Comparison of ENCODE assay signal across 31 mouse cellular contexts in genomic region chr14:51144451-51144850, GRCm38 (mm10). TPM values are rescaled to one million over a fixed set of nuclear protein-coding genes. Genes with fewer than 3 reads are reported as not detected.
DNase-seq lines count a peak whose midpoint lies in the region; ATAC-seq and TF ChIP-seq lines count a peak whose summit lies in the region.
"Had no signal": no experiment of that assay in that cellular context is flagged by ENCODE, and none has a peak within 500 bp of the region (broad histone marks: within the 10 kb centered on the region; RNA-seq: fewer than 3 reads in every experiment).

No protein-coding gene starts in this region.

- 87% methylated on average over 4 of the region's 4 CpGs for WGBS in liver, embryonic 13.5 days (ENCODE audit: insufficient replicate concordance)
- 85% methylated on average over 4 of the region's 4 CpGs for WGBS in liver, embryonic 15.5 days (ENCODE audit: insufficient replicate concordance)
- WGBS in thymus, adult 2 months, result 98% methylated on average over 4 of the region's 4 CpGs

- peak overlapping the region; percentile 60 for H3K9ac ChIP-seq in liver, embryonic 13.5 days
- H3K9ac ChIP-seq in liver, embryonic 15.5 days, result 0 out of 2 replicates have a peak overlapping the region, but pooled peaks have one; percentile 1
- H3K9ac ChIP-seq: embryonic facial prominence, embryonic 13.5 days; forebrain, embryonic 12.5 days; forebrain, embryonic 15.5 days; heart, embryonic 12.5 days; heart, embryonic 15.5 days; hindbrain, embryonic 13.5 days had no signal

- H3K4me3 ChIP-seq in layer of hippocampus, adult 2 months, result no peak overlapping the region
- H3K4me3 ChIP-seq in liver, embryonic 13.5 days (replicated peaks), result no peak overlapping the region
- H3K4me3 ChIP-seq in liver, embryonic 15.5 days (replicated peaks), result no peak overlapping the region
- H3K4me3 ChIP-seq in thymus, adult 2 months (ENCODE audit: control insufficient read depth, insufficient read depth, low read length), result no peak overlapping the region
- H3K4me3 ChIP-seq: embryonic facial prominence, embryonic 10.5 days; embryonic facial prominence, embryonic 13.5 days; forebrain, embryonic 12.5 days; forebrain, embryonic 15.5 days; heart, embryonic 12.5 days; heart, embryonic 15.5 days; hindbrain, embryonic 10.5 days; hindbrain, embryonic 13.5 days had no signal

- no peaks in the 10 kb centered on the region for H3K27me3 ChIP-seq in liver, embryonic 13.5 days
- no peaks in the 10 kb centered on the region for H3K27me3 ChIP-seq in liver, embryonic 15.5 days
- H3K27me3 ChIP-seq in thymus, adult 2 months (ENCODE audit: control insufficient read depth, insufficient read depth, low read length), result no peaks in the 10 kb centered on the region
- H3K27me3 ChIP-seq: embryonic facial prominence, embryonic 13.5 days; forebrain, embryonic 12.5 days; forebrain, embryonic 15.5 days; heart, embryonic 12.5 days; heart, embryonic 15.5 days; hindbrain, embryonic 13.5 days had no signal

- H3K4me1 ChIP-seq in liver, embryonic 13.5 days (replicated peaks), result peaks cover 95% of the 10 kb centered on the region
- peaks cover 95% of the 10 kb centered on the region for H3K4me1 ChIP-seq in liver, embryonic 15.5 days (replicated peaks)
- H3K4me1 ChIP-seq in thymus, adult 2 months (replicated peaks; ENCODE audit: control insufficient read depth, insufficient read depth, low read length), result no peaks in the 10 kb centered on the region
- H3K4me1 ChIP-seq: embryonic facial prominence, embryonic 13.5 days; forebrain, embryonic 15.5 days; hindbrain, embryonic 13.5 days had no signal

- no peaks in the 10 kb centered on the region for H3K36me3 ChIP-seq in liver, embryonic 13.5 days
- H3K36me3 ChIP-seq in liver, embryonic 15.5 days (replicated peaks), result no peaks in the 10 kb centered on the region
- H3K36me3 ChIP-seq in thymus, adult 2 months (ENCODE audit: control insufficient read depth, insufficient read depth, low read length), result no peaks in the 10 kb centered on the region
- H3K36me3 ChIP-seq: embryonic facial prominence, embryonic 10.5 days; embryonic facial prominence, embryonic 13.5 days; forebrain, embryonic 12.5 days; forebrain, embryonic 15.5 days; heart, embryonic 12.5 days; heart, embryonic 15.5 days; hindbrain, embryonic 10.5 days; hindbrain, embryonic 13.5 days had no signal

- H3K27ac ChIP-seq in layer of hippocampus, adult 2 months, result peak overlapping the region; percentile 73; the same call in 1 of the 2 replicates
- peak overlapping the region; percentile 93 for H3K27ac ChIP-seq in liver, embryonic 13.5 days
- peak overlapping the region; percentile 89 for H3K27ac ChIP-seq in liver, embryonic 15.5 days (replicated peaks)
- H3K27ac ChIP-seq in thymus, adult 2 months (ENCODE audit: control insufficient read depth, insufficient read depth, low read length), result no peak overlapping the region
- H3K27ac ChIP-seq: embryonic facial prominence, embryonic 10.5 days; embryonic facial prominence, embryonic 13.5 days; forebrain, embryonic 12.5 days; forebrain, embryonic 15.5 days; hindbrain, embryonic 10.5 days; hindbrain, embryonic 13.5 days had no signal

- no peaks in the 10 kb centered on the region for H3K9me3 ChIP-seq in liver, embryonic 13.5 days (replicated peaks)
- H3K9me3 ChIP-seq in liver, embryonic 15.5 days (replicated peaks), result no peaks in the 10 kb centered on the region
- H3K9me3 ChIP-seq: embryonic facial prominence, embryonic 10.5 days; embryonic facial prominence, embryonic 13.5 days; forebrain, embryonic 12.5 days; forebrain, embryonic 15.5 days; heart, embryonic 12.5 days; heart, embryonic 15.5 days; hindbrain, embryonic 10.5 days; hindbrain, embryonic 13.5 days had no signal

- peak overlapping the region; percentile 44 for H3K4me2 ChIP-seq in liver, embryonic 13.5 days
- H3K4me2 ChIP-seq in liver, embryonic 15.5 days, result peak overlapping the region; percentile 46
- H3K4me2 ChIP-seq: embryonic facial prominence, embryonic 13.5 days; forebrain, embryonic 12.5 days; forebrain, embryonic 15.5 days; heart, embryonic 12.5 days; heart, embryonic 15.5 days; hindbrain, embryonic 13.5 days had no signal

- TF ChIP-seq CTCF in layer of hippocampus, adult 2 months (conservative IDR thresholded peaks at IDR 0.05), result no peak
- TF ChIP-seq CTCF in thymus, adult 2 months (IDR thresholded peaks at IDR 0.05; ENCODE audit: borderline replicate concordance, control insufficient read depth, extremely low read depth, insufficient read depth, low read length, poor library complexity), result no peak

- DNase-seq in layer of hippocampus, adult 2 months (ENCODE audit: low spot score in 2 of 2), result no peak
- no peak for DNase-seq in layer of hippocampus, postnatal 25 days (ENCODE audit: extremely low spot score in 1 of 2, low spot score in 1 of 2)
- no peak for DNase-seq in liver, embryonic 13.5 days
- DNase-seq in thymus, adult 2 months, result no peak
- DNase-seq in gastrocnemius, postnatal 10 days, result no peak
- DNase-seq: adrenal gland, adult 8-10 months; adrenal gland, postnatal 25 days; cerebellum, adult 11-12 months; cerebellum, adult 8-10 months; cerebellum, postnatal 10 days; cerebellum, postnatal 36 days; embryo, embryonic 11 days; gastrocnemius, postnatal 36 days; heart, postnatal 10 days; heart, postnatal 36 days had no signal

- no peak for ATAC-seq in liver, embryonic 13.5 days (ENCODE audit: low read depth)
- ATAC-seq in liver, embryonic 15.5 days (ENCODE audit: insufficient read depth), result no peak
- ATAC-seq: activated CD4-positive, CD25-positive, alpha-beta regulatory T cell, adult 4 months; forebrain, embryonic 15.5 days; hindbrain, embryonic 16.5 days had no signal

- no peak for TF ChIP-seq POLR2A in thymus, adult 2 months (IDR thresholded peaks at IDR 0.05; ENCODE audit: control insufficient read depth, extremely low read depth, insufficient read depth, low read length, poor library complexity)

RNA-seq across cellular contexts. Expression of gene Rnase1, which starts 2.1 kb away (rescaled TPM):
- total RNA-seq in layer of hippocampus, adult 2 months (2021), result 1 to 10 TPM; 3.4 to 4.8 TPM
- total RNA-seq in layer of hippocampus, postnatal 25 days (2021), result 1 to 10 TPM; 2.4 to 3.4 TPM
- 0.12 TPM in 1 of 2 replicates, not detected in the other for polyA plus RNA-seq in liver, embryonic 13.5 days (2015; fragmentation: Nextera tagmentation; extraction: Ambion mirVana)
- 0.12 and 0.39 TPM in 2 replicates for polyA plus RNA-seq in liver, embryonic 15.5 days (2015; fragmentation: Nextera tagmentation; extraction: Ambion mirVana)
- 5.2 and 6.4 TPM in 2 replicates for polyA plus RNA-seq in thymus, adult 2 months (2012; rRNA removed)
- total RNA-seq in gastrocnemius, postnatal 10 days (2021), result not detected
- total RNA-seq: adrenal gland, postnatal 25 days; ES-E14; gastrocnemius, adult 8-10 months; gastrocnemius, postnatal 36 days; granulocyte monocyte progenitor cell, adult 5-6 weeks had no signal
- polyA plus RNA-seq: activated CD4-positive, CD25-positive, alpha-beta regulatory T cell, adult 4 months; embryonic facial prominence, embryonic 10.5 days; embryonic facial prominence, embryonic 13.5 days; forebrain, embryonic 12.5 days; heart, embryonic 12.5 days; hindbrain, embryonic 10.5 days; hindbrain, embryonic 13.5 days had no signal

RNA-seq across cellular contexts. Expression of gene Rnase2b, which starts 17.6 kb away (rescaled TPM):
- total RNA-seq in layer of hippocampus, adult 2 months (2021), result under 1 TPM in 1 of 2 experiments, not detected in 1; 0.51 TPM
- total RNA-seq in layer of hippocampus, postnatal 25 days (2021), result under 1 TPM in 1 of 2 experiments, not detected in 1; 0.37 TPM
- not detected in 2 replicates for polyA plus RNA-seq in liver, embryonic 13.5 days (2015; fragmentation: Nextera tagmentation; extraction: Ambion mirVana)
- polyA plus RNA-seq in liver, embryonic 15.5 days (2015; fragmentation: Nextera tagmentation; extraction: Ambion mirVana), result not detected in 2 replicates
- not detected in 2 replicates for polyA plus RNA-seq in thymus, adult 2 months (2012; rRNA removed)
- total RNA-seq in gastrocnemius, postnatal 10 days (2021), result not detected
- total RNA-seq: adrenal gland, adult 8-10 months; adrenal gland, postnatal 25 days; ES-E14; gastrocnemius, adult 8-10 months; gastrocnemius, postnatal 36 days; granulocyte monocyte progenitor cell, adult 5-6 weeks; heart, postnatal 10 days; heart, postnatal 36 days had no signal
- polyA plus RNA-seq: activated CD4-positive, CD25-positive, alpha-beta regulatory T cell, adult 4 months; brain, embryonic 14.5 days; cortical plate, adult 2 months; embryonic facial prominence, embryonic 10.5 days; embryonic facial prominence, embryonic 13.5 days; forebrain, embryonic 12.5 days; forebrain, embryonic 15.5 days; heart, embryonic 12.5 days; heart, embryonic 15.5 days; hindbrain, embryonic 10.5 days; hindbrain, embryonic 13.5 days; hindbrain, embryonic 16.5 days had no signal

RNA-seq across cellular contexts. Expression of gene Rnase6, which starts 20.7 kb away (rescaled TPM):
- not detected for total RNA-seq in layer of hippocampus, adult 2 months (2021)
- total RNA-seq in layer of hippocampus, postnatal 25 days (2021), result under 1 TPM in 1 of 2 experiments, not detected in 1; 0.25 TPM
- polyA plus RNA-seq in liver, embryonic 13.5 days (2015; fragmentation: Nextera tagmentation; extraction: Ambion mirVana), result 2.6 and 2.7 TPM in 2 replicates
- 3.3 and 5.1 TPM in 2 replicates for polyA plus RNA-seq in liver, embryonic 15.5 days (2015; fragmentation: Nextera tagmentation; extraction: Ambion mirVana)
- polyA plus RNA-seq in thymus, adult 2 months (2012; rRNA removed), result 14.2 and 19.1 TPM in 2 replicates
- total RNA-seq in gastrocnemius, postnatal 10 days (2021), result 1 to 10 TPM in 1 of 2 experiments, under 1 TPM in 1; 0.61 to 1.0 TPM
- total RNA-seq: ES-E14; gastrocnemius, adult 8-10 months had no signal
- polyA plus RNA-seq: embryonic facial prominence, embryonic 10.5 days; hindbrain, embryonic 10.5 days had no signal

RNA-seq across cellular contexts. Expression of gene Eddm3b, which starts 30.2 kb away (rescaled TPM):
- total RNA-seq in layer of hippocampus, adult 2 months (2021), result not detected
- not detected for total RNA-seq in layer of hippocampus, postnatal 25 days (2021)
- polyA plus RNA-seq in liver, embryonic 13.5 days (2015; fragmentation: Nextera tagmentation; extraction: Ambion mirVana), result not detected in 2 replicates
- polyA plus RNA-seq in liver, embryonic 15.5 days (2015; fragmentation: Nextera tagmentation; extraction: Ambion mirVana), result not detected in 2 replicates
- polyA plus RNA-seq in thymus, adult 2 months (2012; rRNA removed), result not detected in 2 replicates
- not detected for total RNA-seq in gastrocnemius, postnatal 10 days (2021)
- total RNA-seq: adrenal gland, adult 8-10 months; adrenal gland, postnatal 25 days; ES-E14; gastrocnemius, adult 8-10 months; gastrocnemius, postnatal 36 days; granulocyte monocyte progenitor cell, adult 5-6 weeks; heart, postnatal 10 days; heart, postnatal 36 days had no signal
- polyA plus RNA-seq: activated CD4-positive, CD25-positive, alpha-beta regulatory T cell, adult 4 months; brain, embryonic 14.5 days; cortical plate, adult 2 months; embryonic facial prominence, embryonic 13.5 days; forebrain, embryonic 12.5 days; forebrain, embryonic 15.5 days; heart, embryonic 12.5 days; heart, embryonic 15.5 days; hindbrain, embryonic 10.5 days; hindbrain, embryonic 13.5 days; hindbrain, embryonic 16.5 days had no signal

RNA-seq across cellular contexts. Expression of gene Ang, which starts 53.5 kb away (rescaled TPM):
- total RNA-seq in layer of hippocampus, adult 2 months (2021), result 1 to 10 TPM; 3.5 to 4.8 TPM
- 1 to 10 TPM; 3.4 to 4.7 TPM for total RNA-seq in layer of hippocampus, postnatal 25 days (2021)
- polyA plus RNA-seq in liver, embryonic 13.5 days (2015; fragmentation: Nextera tagmentation; extraction: Ambion mirVana), result 3.7 and 4.6 TPM in 2 replicates
- polyA plus RNA-seq in liver, embryonic 15.5 days (2015; fragmentation: Nextera tagmentation; extraction: Ambion mirVana), result 6.8 and 7.4 TPM in 2 replicates
- polyA plus RNA-seq in thymus, adult 2 months (2012; rRNA removed), result 5.3 and 7.5 TPM in 2 replicates
- total RNA-seq in gastrocnemius, postnatal 10 days (2021), result 1 to 10 TPM; 3.3 to 4.6 TPM
